Mouse (Mus musculus): ENCODE data around the gene Alkbh7.
A peak's percentile ranks its signal among the peaks of the same experiment; 100 is the strongest.

The Alkbh7 gene

GRCm38 (mm10) chr17:56997029-56997667 lies at the start of gene Alkbh7:
Alkbh7 (plus strand) TSS chr17:56997339.
- peak; percentile 95 for DNase-seq (ENCODE audit: low read depth, low spot score)

GRCm38 (mm10) chr17:56950915-56951314 lies 46.2 kb upstream of the Alkbh7 start:
- peak; percentile 8 for DNase-seq (ENCODE audit: low read depth, low spot score)

- no peak for DNase-seq (ENCODE audit: low read depth, low spot score)
These were observed 44.5 kb upstream of the Alkbh7 start for GRCm38 (mm10) chr17:56952639-56953038.

- no peak for DNase-seq (ENCODE audit: low read depth, low spot score)
These were observed 42.3 kb upstream of the Alkbh7 start for GRCm38 (mm10) chr17:56954871-56955270.

- DNase-seq (ENCODE audit: low read depth, low spot score): no peak
These were observed 39.2 kb upstream of the Alkbh7 start for GRCm38 (mm10) chr17:56957763-56958429.

GRCm38 (mm10) chr17:56958667-56959066 lies 38.5 kb upstream of the Alkbh7 start:
- no peak for DNase-seq (ENCODE audit: low read depth, low spot score)

GRCm38 (mm10) chr17:56961880-56962279 lies 35.3 kb upstream of the Alkbh7 start:
- DNase-seq (ENCODE audit: low read depth, low spot score): no peak

- DNase-seq (ENCODE audit: low read depth, low spot score): no peak
These were observed 34.3 kb upstream of the Alkbh7 start for GRCm38 (mm10) chr17:56962642-56963405.

- no peak for DNase-seq (ENCODE audit: low read depth, low spot score)
These were observed 33.5 kb upstream of the Alkbh7 start for GRCm38 (mm10) chr17:56963646-56964045.

- no peak for DNase-seq (ENCODE audit: low read depth, low spot score)
These were observed 27.8 kb upstream of the Alkbh7 start for GRCm38 (mm10) chr17:56969321-56969720.

GRCm38 (mm10) chr17:56970081-56970480 lies 27.1 kb upstream of the Alkbh7 start:
- DNase-seq (ENCODE audit: low read depth, low spot score): no peak

- DNase-seq (ENCODE audit: low read depth, low spot score): no peak
These were observed 23.0 kb upstream of the Alkbh7 start for GRCm38 (mm10) chr17:56973956-56974707.

GRCm38 (mm10) chr17:56974708-56975240 lies 22.4 kb upstream of the Alkbh7 start:
- no peak for DNase-seq (ENCODE audit: low read depth, low spot score)

- DNase-seq (ENCODE audit: low read depth, low spot score): no peak
These were observed 21.7 kb upstream of the Alkbh7 start for GRCm38 (mm10) chr17:56975391-56975790.

- DNase-seq (ENCODE audit: low read depth, low spot score): no peak
These were observed 20.4 kb upstream of the Alkbh7 start for GRCm38 (mm10) chr17:56976531-56977390.

GRCm38 (mm10) chr17:56979524-56979923 lies 17.6 kb upstream of the Alkbh7 start:
- DNase-seq (ENCODE audit: low read depth, low spot score): no peak

- no peak for DNase-seq (ENCODE audit: low read depth, low spot score)
These were observed 16.1 kb upstream of the Alkbh7 start for GRCm38 (mm10) chr17:56981049-56981448.

GRCm38 (mm10) chr17:56982013-56982412 lies 15.1 kb upstream of the Alkbh7 start, which contains the start of gene Acer1:
Acer1 (minus strand) TSS chr17:56982126.
- no peak for DNase-seq (ENCODE audit: low read depth, low spot score)

GRCm38 (mm10) chr17:56984886-56985285 lies 12.3 kb upstream of the Alkbh7 start:
- DNase-seq (ENCODE audit: low read depth, low spot score): no peak

- DNase-seq (ENCODE audit: low read depth, low spot score): no peak
These were observed 11.5 kb upstream of the Alkbh7 start for GRCm38 (mm10) chr17:56985656-56986055.

All from retina, postnatal 7 days (tissue).